Mouse (Mus musculus) heart, postnatal 0 days (tissue): ENCODE results near the gene Pdzd2.

Experiments used
- CTCF ChIP-seq: IDR thresholded peaks from 2 replicates; pipeline ENCODE4 v1.5.1; 2016; ENCODE audit warnings: antibody characterized with exemption, control low read depth, low read depth
- EP300 ChIP-seq: IDR thresholded peaks from 2 replicates; pipeline ENCODE4 v1.6.1; 2016; ENCODE audit warnings: antibody characterized with exemption, low read depth

- TF ChIP-seq CTCF (no peak), EP300 (no peak)
Measured at GRCm38 (mm10) chr15:12452141-12452995, 287.4 kb downstream of the Pdzd2 start.
